Mouse (Mus musculus) c-Kit-positive CD71-positive TER-119-positive erythroid progenitor cells, embryonic 14.5 days (primary cell): Measurements from ENCODE around the gene Eml4.

ENCODE experiments used
- DNase-seq: peaks from one replicate; pipeline ENCODE4 v3.0.0-alpha.2; 2013; ENCODE audit warnings: low spot score

Gene Eml4

GRCm38 (mm10) chr17:83379791-83380190, 29.1 kb downstream of the Eml4 start:
- no peak for DNase-seq

DNA sequence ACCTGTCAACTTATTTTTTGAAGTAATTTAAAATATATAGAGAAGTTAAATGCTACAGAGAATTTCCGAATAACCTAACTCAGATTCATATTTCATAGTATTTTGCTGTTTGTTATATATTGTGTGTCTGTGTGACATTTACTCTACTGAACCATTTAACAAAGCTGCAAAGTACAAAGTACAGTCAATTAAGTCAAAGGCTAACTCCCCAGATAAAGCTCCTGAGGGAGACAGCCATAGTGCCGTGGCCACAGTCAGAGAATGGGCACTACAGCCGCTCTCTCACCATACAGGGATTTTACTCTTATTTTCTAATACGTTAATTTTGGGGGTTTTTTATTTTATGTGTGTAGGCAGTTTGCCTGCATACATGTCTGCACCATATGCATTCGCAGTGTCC, 32.0 kb downstream of the Eml4 start:
- no peak for DNase-seq

DNA sequence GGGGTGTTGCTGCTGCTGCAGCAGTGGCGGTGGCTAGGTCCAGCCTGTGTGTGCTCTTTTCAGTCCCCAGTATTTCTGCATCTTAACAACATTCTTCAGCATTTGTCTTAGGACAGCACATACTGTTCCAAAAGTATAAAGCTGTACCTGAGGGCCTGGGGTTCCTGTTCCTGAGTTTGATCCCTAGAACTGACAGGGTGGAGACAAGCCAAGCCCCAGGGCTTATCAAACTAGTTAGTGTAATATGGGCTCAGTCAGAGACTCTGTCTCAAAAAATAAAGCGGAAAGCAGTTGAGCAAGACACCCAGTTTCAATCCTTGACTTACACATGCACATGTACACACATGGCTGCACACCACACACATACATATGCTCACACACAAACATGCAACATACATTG, 34.2 kb downstream of the Eml4 start:
- DNase-seq, result no peak

GRCm38 (mm10) chr17:83387161-83387560, 36.4 kb downstream of the Eml4 start:
- DNase-seq, result peak; percentile 20

DNA sequence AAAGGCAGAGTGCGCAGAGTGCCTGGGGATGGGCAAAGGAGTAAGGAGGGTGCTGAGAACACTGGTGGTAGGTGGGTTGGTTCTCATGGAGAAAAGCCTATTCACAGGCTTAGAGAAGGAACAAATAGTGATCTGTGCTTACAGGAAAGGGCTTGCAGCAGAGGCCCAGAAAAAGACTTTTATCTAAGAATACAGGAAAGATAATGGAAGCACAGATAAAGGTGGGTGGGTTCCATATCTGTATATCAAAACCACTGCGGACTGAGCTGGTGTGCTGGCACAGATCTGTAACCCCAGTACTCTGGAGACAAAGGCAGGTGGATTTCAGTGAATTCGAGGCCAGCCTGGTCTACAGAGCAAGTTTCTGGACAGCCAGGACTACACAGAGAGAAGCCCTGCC, 43.3 kb downstream of the Eml4 start:
- no peak for DNase-seq

DNA sequence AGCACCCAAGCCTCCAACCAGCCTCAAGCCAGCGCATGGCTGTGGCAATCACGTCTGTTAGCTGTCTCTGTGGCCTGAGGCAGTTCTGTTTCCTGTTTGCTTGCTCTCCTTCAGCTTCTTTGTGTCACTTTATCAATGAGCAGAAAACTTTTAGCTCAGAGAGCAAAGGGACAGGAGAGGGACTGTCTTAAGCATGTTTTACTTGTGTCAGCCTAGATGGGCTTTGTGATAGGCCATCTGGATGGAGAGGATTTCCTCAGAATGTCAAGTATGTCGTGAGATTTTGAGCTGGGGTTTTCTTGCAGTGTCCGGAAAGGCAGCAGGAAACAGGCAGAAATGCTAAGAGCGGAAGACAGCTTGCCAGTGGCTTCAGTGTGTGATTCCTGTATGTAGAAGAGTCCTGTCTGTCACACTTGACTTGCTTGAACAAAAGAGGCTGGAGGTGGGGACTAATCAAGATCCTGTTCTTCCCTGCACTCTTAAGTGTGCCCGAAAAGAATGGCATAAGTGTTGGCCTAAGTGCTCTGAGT, 46.9 kb downstream of the Eml4 start:
- DNase-seq, result no peak

DNA sequence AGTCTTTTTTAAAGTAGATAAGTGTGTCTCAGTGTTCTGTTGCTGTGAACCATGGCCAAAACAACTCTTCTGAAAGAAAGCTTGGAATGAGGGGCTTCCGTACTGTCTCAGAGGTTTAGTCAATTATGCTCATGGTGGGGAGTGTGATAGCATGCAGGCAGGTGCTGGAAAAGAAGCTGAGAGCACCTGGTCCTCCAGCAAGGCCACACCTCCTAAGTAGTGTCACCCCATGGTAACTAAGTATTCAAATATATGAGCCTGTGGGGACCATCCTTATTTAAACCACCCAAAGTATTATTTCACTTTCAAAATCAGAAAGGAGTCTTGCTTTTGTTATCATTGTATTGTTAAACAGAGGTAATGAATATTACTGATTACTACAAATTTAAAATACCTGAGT, 48.0 kb downstream of the Eml4 start:
- DNase-seq, result no peak

- DNase-seq, result no peak
Observed at GRCm38 (mm10) chr17:83430607-83431006, 79.9 kb downstream of the Eml4 start.

- no peak for DNase-seq
Observed at GRCm38 (mm10) chr17:83443406-83443805, 92.7 kb downstream of the Eml4 start.

DNA sequence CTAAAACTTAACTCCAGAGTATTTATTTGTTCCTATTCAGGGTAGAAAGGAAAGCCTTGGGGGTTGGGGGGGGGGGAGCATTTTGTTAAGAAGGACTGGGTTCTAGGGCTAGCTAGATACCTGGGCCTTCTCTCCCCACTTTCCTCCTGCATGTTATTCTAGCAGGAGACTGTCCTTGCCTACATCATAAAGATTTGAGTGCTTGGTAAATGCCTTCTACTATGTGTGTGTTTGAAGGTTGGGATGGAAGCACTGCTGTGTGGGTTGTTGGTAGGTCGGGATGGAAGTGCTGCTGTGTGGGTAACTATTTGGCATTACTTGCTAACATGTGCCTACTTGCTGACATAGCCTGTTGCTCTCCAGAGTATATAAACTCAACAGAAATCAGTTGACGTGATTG, 98.9 kb downstream of the Eml4 start:
- DNase-seq, result no peak

- no peak for DNase-seq
Observed at GRCm38 (mm10) chr17:83451367-83451766, 100.6 kb downstream of the Eml4 start.

DNA sequence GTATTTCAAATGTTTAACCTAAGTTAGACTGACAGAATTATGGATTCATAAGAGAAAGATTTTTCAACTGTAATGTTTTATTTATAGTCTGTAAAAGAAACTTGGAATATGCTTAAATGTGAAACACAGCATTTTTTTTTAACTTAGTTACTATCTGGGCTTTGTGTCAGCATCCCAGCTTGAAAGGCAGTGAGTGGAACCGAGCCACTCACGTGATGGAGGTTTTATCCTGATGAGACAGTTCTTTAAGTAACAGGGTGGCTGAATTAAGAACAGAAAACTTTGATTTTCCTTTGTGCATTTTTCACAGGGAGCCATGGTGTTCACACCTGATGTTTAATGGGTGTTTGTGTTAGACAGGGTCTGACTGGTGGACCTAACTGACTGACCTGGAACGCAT, 101.1 kb downstream of the Eml4 start:
- DNase-seq, result no peak

GRCm38 (mm10) chr17:83452451-83452850, 101.7 kb downstream of the Eml4 start:
- no peak for DNase-seq

DNA sequence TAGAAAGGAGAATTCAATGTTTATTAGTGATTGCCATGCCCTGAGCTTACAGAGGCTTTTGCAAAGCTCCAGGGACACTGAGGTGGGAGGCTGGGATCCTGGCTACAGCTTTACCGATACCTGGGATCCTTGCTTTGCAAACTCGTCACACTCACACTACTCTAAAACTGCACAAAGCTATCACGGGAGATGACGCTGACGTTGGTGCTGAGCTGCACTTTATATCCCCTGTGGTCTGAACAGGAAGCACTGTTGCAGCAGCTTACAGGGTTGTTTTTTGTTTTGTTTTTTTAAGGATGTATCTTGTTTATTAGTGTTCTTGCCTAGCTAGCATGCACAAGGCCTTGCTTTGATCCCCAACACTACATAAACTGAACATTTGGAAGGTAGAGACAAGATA, 102.9 kb downstream of the Eml4 start:
- no peak for DNase-seq

DNA sequence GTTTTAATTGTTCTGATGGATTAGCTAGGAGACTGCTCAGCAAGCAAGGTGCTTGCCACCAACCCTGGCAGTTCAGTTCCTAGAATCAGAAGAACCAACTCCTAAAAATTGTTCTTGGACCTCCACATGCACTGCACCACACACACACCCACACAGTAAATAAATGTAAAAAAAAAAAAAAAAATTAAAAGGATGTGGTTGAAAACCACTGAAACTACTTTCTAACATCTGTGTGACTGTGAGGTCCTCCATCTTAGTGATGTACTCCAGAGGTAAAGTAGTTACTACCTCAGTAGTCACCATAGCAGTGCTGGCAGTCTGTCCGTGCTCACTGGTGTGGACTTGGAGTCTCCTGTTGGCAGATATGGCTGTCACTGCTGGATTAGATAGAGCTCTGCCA, 106.5 kb downstream of the Eml4 start:
- DNase-seq, result no peak

GRCm38 (mm10) chr17:83465969-83466368, 115.2 kb downstream of the Eml4 start:
- DNase-seq, result no peak

GRCm38 (mm10) chr17:83466697-83467251, 116.0 kb downstream of the Eml4 start:
- no peak for DNase-seq

GRCm38 (mm10) chr17:83469586-83469985, 118.9 kb downstream of the Eml4 start:
- DNase-seq, result no peak

GRCm38 (mm10) chr17:83477089-83477488, 126.4 kb downstream of the Eml4 start:
- DNase-seq, result no peak

- DNase-seq, result no peak
Observed at GRCm38 (mm10) chr17:83481551-83481950, 130.8 kb downstream of the Eml4 start.

DNA sequence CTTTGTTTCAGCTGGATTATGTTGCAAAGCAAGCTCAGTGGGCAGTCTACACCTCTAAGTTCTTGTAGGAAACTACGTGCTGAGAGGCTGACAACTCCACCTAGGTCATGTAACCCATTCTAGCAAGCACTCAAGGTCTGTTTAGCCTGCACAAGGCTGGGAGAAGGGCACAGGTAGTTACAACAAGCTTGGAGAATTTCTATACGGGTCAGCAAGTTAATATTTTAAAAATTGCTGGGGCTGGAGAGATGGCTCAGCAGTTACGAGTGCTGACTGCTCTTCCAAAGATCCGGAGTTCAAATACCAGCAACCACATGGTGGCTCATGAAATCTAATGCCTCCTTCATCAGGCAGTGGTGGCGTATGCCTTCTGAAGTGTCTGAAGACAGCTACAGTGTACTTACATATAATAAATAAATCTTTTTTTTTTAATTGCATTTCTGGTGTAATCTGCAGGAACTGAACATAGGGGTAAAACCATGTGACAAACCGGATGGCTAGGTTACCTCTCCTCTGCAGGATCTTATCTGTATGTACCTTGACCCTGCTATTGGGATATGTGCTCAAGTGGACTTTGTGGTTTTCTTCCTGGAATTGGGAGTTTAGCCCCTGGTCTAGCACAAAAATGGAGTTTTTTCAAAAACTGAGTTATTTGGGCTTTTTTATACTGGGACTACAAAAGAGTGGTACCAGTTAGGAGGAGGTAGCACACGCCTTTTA, 132.2 kb downstream of the Eml4 start:
- DNase-seq, result no peak

- DNase-seq, result no peak
Observed at GRCm38 (mm10) chr17:83483784-83484183, 133.1 kb downstream of the Eml4 start.

GRCm38 (mm10) chr17:83487762-83488161, 137.0 kb downstream of the Eml4 start:
- no peak for DNase-seq

GRCm38 (mm10) chr17:83498889-83499288, 148.2 kb downstream of the Eml4 start:
- DNase-seq, result no peak
